Mouse (Mus musculus) adrenal gland, adult (tissue): ENCODE data around the gene Ube2k.

ENCODE experiments used
- DNase-seq, 2 experiments: peaks; one replicate each; pipeline ENCODE4 v3.0.0; 2022 to 2023; ENCODE audit warnings: low spot score in 1 of 2; ENCODE audit not compliant: inconsistent age in 2 of 2

The Ube2k gene

DNA sequence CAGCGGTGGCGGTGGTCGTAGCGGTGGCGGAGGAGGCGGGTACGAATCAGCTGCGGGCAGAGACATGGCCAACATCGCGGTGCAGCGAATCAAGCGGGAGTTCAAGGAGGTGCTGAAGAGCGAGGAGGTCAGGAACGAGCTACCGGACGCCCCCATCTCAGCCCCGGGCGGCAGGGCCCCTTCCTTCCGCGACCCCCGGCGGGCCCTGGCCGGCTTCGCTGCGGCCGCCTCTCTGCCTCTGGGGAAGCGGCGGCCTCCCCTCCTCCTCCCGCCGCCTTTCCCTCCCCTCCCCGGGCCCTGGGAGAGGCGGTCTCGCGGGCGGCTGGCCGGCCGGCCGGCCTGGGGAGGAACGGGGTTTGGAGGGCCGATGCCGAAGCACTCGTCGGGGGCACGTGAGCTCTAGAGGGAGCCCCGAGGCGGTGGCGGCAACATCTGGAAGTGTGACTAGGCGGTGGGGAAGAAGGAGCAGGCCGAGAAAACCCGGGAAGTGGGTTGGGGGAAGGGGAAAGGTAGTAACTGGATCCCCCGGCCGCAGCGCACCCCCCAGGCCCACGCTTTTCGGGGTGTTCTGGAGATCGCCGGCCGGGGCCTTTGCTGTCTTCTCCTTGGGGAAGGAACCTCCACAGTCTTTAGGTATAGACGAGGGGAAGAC, 513 bp downstream of the Ube2k start:
- DNase-seq: no peak

DNA sequence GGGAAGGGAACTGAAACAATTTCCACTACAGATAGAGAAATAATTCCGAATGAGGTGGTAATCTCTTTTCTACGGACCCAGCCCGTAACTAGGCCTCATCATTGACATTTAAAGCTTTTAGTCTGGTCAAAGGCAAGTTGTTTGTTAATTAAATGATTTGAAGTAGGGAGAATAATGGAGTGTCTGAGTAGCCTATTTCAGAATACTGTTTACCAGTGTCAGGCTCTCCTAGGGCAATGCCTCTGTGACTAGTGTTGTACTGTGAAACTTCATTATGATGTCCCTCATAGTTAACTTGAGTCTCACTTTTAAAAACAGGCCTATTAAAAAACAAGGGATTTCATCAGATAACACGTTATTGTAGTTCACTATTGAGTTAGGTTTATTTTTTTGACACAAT, 1.1 kb downstream of the Ube2k start:
- DNase-seq: no peak

DNA sequence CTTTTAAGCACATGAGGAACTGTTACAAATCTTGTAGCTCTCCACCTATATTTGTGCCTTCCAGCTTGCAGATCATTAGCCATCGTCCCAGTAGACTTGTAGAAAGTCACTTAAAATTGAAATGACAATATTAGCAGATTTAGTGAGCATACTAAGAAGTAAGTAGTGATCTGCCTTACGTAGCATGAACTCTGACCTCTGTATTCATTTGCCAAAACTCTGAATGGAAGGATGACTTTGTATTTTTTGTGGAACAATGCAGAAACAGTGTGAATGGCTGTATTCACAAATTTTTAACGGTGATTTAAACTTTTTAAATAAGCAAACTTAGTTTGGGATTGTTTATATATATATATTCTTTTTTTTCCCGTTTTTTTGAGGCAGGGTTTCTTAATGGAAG, 1.8 kb downstream of the Ube2k start:
- DNase-seq: no peak

DNA sequence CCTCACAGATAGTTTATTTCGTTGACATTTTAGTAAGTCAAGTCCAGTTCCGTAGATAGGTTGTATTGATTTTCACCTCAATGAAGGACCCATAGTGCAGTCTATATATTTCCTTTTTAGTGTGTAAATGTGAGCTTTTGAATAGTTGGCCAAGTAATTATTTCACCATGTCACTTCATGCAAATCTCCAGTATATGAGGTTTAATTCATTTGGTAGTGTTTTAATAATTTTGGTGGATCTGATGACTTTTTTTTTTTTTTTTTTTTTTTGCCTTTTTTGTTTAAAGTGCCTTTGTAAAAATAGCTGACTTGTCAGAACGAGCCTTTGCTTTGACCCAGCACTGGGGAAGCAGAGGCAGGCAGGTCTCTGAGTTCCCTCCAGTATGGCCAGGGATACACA, 2.8 kb downstream of the Ube2k start:
- no peak for DNase-seq

DNA sequence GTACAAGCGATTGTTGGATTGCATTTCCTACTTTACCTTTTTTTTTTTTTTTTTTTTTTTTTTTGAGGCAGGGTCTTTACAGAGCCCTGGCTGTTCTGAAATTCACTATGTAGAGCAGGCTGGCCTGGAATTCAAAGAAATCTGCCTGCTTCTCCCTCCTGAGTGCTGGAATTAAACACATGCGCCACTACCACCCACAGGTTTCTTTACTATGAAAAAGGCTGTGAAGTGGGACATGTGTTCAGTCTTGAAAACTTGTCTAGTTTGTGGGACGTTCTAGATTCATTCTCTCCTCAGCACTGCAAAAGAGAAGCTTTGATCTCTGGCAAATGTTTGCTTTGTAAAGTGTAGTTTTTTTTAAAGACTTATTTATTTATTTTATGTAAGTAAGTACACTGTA, 4.9 kb downstream of the Ube2k start:
- no peak for DNase-seq

DNA sequence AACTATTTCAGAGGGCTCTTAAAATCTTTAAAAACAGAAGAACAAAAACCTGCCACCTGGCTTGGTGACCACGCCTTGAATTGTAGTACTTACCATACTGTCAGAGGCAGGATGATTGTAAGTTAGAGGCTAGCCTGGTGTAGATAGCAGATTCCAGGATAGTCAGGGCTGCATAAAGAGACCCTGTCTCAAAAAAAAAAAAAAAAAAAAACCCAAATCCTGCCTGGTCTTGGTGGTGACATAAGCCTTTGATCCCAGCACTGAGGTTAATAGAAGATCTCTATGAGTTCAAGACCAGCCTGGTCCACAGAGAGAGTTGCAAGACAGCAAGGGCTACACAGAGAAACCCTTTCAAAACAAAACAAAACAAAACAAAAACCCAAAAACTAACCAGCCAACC, 6.5 kb downstream of the Ube2k start:
- no peak for DNase-seq

DNA sequence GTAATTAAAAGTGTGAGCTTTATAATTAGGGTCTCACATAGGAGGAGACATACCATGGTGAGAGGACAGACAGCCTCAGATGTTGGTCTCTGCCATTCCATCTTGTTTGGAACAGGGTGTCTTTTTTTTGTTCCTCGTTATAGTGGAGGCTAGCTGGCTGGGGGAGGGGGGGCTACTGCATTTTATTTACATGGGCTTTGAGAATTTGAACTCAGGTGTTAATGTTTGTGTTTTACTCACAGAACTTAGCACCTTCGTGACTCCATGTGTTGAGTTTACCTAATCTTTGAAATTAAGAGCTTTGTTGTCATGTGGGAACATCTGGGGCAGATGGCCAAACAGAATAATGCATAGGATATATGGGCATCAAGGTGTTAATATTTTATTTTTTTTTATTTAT, 7.6 kb downstream of the Ube2k start:
- DNase-seq: no peak

DNA sequence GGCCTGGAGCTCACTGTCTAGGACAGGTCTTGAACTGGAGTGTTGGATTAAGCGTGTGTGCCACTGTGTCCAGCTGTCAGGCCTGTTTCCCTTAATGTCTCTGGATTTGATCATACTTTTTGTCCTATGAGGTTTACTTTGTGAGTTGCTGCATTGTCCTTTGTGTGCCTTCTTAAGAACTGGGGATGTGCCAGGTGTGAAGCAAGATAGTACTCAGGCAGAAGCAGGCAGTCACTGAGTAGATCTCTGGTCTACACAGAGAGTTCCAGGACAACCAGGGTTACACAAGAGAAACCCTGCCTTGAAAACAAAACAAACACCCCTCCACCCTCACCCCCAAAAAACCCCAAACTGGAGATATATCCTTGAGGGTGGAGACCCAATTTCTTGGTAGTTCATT, 12.6 kb downstream of the Ube2k start:
- DNase-seq: no peak

DNA sequence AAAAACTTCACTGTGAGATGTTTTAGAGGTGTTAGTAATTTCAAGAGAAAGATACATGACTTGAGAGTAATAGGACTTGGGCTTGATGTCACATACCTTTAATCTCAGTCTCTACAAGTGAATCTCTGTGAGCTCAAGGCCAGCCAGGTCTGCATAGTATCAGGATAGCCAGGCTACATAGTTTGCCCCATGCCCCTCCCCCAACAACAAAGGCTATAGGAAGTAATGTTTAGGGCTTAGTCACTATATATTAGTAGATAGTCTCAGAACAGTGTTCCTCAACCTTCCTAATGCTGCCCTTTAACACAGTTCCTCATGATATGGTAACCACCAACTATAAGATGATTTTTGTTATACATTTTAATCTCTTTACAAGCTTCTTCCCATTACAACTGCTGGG, 20.1 kb downstream of the Ube2k start:
- DNase-seq: no peak

DNA sequence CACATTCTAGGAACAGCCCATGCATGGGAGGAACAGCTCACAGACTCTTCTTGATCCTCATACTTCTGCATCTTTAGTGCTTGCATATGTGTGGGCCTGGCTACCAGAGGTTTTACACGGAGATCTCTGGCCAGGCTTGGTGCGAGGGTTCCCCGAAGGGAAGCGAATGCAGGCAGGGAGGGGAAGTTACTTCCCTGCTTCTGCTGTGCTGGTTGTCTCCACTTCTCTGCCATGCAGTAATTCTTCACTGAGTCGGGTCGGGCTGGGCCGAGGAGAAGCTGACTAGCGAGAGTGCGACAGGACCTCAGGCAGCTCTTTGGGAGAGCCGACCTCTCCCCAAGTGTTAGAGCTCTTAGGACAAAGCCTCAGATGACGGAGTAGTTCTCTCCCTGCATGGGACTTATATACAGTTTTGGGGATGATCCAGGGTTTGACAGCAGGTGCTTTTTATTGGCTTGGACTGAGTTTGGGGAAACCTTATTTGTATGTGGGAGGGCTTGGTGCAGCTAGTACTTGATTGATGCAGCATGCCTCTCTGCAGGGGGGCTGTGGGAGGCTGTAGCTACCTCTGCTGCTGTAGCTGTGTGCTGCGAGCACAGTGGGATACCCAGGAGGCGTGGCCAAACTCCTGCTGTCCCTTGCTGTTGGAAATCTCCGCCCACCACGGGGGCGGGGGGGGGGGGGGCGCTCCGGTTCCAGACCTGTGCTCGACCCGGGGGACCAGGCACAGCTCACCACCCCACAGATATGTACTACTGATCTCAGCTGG, 24.3 kb downstream of the Ube2k start:
- DNase-seq: no peak

DNA sequence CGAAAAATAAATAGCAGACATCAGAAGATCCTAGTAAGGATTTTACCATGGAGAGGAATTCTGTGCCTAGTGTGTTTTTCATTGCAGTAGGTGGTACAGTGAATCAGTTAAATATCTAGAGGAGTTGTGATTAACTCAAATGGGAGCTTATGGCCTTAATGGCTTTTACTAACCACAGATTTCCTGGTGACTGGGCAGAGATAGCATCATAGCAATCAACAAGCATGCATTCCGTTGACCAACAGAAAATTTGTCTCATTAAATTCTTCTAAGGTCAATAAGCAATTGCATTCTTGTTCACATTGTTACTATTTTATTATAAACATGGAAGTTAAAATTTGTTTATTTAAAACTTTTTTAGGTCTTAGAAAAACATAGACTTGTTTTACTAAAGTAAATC, 28.5 kb downstream of the Ube2k start:
- DNase-seq: no peak

DNA sequence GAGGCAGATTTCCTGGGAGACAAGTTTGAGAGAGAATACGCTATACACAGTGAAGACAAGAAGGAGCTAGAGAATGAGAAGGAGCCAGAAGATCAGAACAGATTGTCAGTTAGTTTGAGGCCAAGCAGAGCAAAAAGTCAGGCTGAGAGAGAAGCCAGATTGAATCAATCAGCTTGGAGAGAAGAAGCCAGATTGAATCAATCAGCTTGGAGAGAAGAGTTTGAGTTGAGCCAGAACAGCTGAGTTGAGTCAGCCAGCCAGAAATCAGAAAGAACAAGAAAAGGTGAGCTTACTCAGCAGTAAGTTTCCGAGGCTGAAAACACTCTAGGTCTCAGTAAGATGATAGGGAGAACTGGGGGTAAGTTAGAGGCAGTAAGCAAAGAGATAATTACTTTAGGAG, 37.8 kb downstream of the Ube2k start:
- no peak for DNase-seq

DNA sequence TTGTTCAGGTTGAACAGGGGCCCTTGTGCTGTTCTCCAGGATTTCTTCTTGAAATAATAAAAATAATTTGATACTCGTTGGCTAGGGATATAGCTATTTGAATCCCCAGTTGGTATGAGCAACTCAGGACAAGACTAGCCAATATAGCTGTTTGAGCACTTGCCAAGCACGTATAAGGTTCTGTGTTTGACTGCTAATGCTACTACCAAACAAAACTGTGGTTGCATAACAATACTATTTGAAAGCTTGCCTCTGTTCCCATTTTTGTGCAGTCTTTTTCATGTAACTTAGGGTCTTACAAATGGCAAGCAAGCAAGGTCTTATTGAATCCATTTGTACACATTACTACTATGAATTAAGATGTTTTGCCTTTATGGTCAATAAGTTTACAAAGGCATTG, 38.9 kb downstream of the Ube2k start:
- DNase-seq: no peak

DNA sequence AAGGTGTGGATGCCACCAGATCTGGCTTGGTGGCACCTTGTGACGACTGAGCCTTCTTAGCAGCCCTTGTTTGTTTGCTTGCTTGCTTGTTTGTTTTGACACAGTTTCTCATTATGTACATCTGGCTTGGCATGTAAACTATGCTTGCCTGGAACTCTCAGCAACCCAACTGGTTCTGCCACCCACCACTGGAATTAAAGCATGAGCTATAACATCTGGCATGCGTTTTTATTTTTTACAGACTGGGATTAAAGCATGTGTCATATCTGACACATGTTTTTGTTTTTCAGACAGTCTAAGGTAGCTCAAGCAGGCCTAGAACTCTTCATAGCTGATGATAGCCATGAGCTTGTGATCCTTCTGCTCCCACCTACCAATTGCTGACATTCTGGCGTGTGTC, 41.5 kb downstream of the Ube2k start:
- DNase-seq: no peak

DNA sequence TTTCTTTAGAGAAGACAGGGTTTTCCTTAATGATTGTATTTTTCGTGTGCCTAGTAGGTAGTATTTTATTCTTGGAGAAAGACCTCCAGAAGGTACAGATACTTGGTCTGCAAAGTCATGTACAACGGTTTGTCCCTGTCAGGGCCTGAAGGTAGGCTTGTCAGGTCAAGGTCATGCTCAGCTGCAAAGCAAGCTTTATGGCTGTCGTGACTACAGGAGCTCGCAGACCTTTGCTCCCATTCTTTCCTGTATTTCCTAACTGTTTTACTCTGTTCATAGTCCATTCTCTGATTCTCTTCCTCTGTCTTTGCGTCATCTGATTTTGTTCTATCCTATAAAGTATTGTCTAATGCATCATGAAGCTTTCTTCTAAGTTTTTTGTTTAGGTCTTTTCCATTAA, 49.3 kb downstream of the Ube2k start:
- peak; percentile 24 to 67 for DNase-seq

DNA sequence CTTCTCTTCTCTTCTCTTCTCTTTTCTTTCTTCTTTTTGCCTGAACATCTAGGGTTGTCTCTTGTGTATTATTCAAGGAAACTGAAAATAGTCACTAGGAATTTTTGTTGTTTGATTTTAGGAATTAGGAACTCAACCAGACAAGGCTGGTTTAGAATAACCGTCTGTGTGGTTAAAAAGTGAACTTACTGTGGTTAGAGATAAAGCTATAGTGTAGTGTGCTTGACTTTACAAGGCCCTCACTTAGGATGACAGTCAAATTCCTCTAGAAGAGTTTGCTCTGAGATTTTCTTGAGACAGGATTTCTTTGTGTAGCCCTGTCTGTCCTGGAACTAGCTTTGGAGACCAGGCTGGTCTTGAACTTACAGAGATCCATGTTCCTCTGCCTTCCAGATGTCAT, 53.2 kb downstream of the Ube2k start:
- no peak for DNase-seq

DNA sequence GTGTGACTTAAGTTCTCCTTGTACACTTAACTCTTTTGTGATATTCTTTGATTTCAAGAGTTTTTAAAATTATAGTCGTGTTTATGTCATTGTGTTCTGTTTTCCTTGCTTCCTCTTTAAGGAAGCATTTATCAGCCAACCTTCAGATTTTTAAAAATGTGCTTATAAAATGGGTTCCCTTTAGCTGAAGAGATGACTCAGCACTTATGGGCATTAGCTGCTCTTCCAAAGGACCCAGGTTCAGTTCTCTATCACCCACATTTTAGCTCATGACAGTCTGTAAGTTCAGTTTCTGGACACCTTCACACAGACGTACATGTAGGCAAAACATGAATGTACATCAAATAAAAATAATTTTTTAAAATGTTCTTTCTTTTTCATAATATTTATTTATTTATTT, 55.4 kb downstream of the Ube2k start:
- no peak for DNase-seq

DNA sequence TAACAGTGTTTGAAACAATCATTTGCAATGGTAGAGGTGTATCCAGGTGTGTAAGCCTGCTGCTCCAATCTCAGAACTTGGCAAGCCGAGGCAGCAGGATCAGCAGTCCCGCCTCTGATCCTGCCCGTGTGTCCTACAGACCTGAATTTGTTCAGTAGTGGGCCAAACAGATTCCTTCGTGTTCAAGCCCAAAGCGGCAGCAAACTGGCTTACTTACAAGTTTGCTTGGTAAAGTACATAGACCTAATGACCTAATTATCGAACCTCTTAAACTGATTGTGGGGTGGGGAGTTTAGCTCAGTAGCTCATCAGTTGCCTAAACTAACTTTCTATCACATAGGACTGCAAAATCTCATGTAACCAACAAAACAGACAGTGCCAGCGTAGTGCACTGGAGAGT, 62.6 kb downstream of the Ube2k start:
- DNase-seq: no peak

DNA sequence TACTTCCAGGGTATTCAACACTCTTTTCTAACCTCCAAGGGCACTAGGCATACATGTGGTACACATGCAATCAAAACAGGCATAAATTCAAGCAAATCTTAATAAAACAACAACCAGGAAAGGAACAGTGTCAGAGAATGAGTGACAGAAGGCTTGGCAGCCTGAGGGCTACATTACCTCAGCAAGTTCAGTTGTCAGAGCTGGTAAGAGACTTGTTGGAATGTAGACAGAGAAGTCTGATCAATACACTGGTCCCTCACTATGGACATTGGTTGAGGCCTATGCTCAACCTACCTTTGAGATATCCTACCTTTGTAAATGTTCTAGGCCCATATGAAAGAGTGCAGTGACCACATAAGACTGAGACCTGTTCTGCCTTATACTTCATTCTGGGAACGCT, 69.8 kb downstream of the Ube2k start:
- DNase-seq: no peak

DNA sequence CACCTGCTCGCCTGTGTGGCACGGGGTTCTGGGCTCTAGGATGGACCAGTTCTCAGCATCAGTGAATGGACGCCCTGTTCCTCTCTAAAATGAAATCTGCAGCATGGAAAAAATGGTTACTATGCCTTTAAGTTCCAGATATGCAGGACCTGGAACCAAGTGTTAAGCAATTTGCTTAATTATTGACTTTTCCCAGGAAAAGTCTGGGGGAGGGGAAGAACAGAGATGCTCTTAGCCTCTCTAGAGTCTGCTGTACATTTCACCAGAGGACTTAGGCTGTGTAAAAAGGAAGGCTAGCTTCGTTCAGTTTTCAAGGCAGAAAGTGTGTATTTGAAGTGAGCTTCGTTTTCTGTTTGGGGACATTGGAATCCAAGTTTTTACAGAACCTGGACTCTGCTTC, 72.7 kb downstream of the Ube2k start:
- no peak for DNase-seq

DNA sequence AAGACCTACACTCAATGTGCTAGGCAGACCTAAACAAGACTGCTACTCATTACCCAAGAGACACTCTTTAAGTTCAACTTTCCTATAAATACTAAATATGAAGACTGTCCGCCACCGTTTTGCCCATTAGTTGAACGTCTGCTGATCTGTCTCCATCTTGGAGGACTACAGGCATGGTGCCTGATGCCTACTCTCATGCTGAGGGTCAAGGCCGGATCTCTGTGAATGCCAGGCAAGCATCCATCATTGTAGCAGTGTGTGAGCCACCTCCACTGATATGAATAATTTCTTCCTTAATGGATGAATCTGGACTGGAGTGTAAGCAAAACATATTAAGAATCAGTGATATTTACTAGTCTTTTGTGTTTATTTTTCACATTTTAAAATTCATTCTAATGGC, 73.5 kb downstream of the Ube2k start:
- DNase-seq: peak; percentile 44 to 70

DNA sequence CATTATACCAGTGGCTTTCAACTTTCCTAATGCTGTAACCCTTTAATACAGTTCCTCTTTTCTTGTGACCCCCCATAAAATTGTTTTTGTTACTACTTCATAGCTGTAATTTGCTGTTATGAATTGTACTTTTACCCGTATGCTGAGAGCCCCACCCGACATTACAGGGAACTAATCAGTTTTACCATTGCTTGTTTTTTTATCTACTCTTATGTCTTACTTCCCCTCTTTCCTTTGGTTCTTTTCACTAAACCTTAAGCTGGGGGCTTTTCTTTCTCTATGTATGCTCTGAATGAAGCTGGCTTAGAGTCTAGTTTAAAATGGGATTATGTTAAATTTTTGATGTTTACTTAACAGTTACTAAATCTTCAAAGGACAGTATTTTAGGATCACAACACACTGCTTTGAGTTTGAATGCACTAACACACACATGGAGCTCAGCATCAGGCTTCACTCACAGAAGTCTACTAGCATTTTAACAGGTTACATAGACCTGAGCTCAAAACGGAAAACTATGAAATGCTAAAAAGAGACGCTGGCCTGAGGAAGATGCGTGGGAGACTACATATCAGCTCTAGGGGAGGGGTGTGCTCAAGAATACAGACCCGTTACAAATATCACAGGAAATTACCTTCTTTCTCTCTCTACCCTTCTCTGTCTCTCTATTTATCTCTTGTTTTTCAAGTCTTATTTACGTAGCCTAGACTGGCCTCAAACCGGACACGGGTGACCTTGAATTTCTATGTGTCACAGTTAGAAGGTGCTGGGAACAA, 76.3 kb downstream of the Ube2k start:
- no peak for DNase-seq
